Mouse (Mus musculus) stomach, postnatal 0 days (tissue): ENCODE measurements around the gene Epb41l1. TPM values are rescaled to one million over a fixed set of nuclear protein-coding genes. Genes with fewer than 3 reads are reported as not detected.

Experiments used
- ATAC-seq: fragments of 200-750 bp; cut with Nextera tagmentation; 2 replicates; pipeline ENCODE4 v1.8.0; 2017; ENCODE audit not compliant: low FRiP score, low TSS enrichment
- DNase-seq: peaks from one replicate; pipeline ENCODE4 v3.0.0-alpha.2; 2016; ENCODE audit warnings: low spot score
- H3K27ac ChIP-seq: fragments of 300-500 bp; sonication (generic); replicated peaks from 2 replicates; pipeline ENCODE4 v1.5.1; 2014; ENCODE audit warnings: mild to moderate bottlenecking, control low read depth
- H3K27me3 ChIP-seq: fragments of 300-500 bp; sonication (generic); 2 replicates; pipeline ENCODE4 v1.6.1; 2014; ENCODE audit warnings: low read length; ENCODE audit not compliant: control insufficient read depth, insufficient read depth
- H3K36me3 ChIP-seq: fragments of 300-500 bp; sonication (generic); 2 replicates; pipeline ENCODE4 v1.6.1; 2014; ENCODE audit warnings: low read length, mixed read lengths; ENCODE audit not compliant: control insufficient read depth, insufficient read depth
- H3K4me1 ChIP-seq: fragments of 300-500 bp; sonication (generic); replicated peaks from 2 replicates; pipeline ENCODE4 v1.6.1; 2014; ENCODE audit warnings: antibody characterized with exemption; ENCODE audit not compliant: control insufficient read depth, insufficient read depth
- H3K4me2 ChIP-seq: fragments of 300-500 bp; sonication (generic); replicated peaks from 2 replicates; pipeline ENCODE4 v1.6.1; 2014; ENCODE audit warnings: low read depth, mild to moderate bottlenecking, control low read depth, moderate library complexity
- H3K4me3 ChIP-seq: fragments of 300-500 bp; sonication (generic); 2 replicates; pipeline ENCODE4 v1.5.1; 2014; ENCODE audit warnings: low read depth, low read length, control low read depth
- H3K9ac ChIP-seq: fragments of 300-500 bp; sonication (generic); 2 replicates; pipeline ENCODE4 v1.6.1; 2014; ENCODE audit warnings: mild to moderate bottlenecking, low read length, control low read depth, mixed read lengths
- H3K9me3 ChIP-seq: fragments of 300-500 bp; sonication (generic); 2 replicates; pipeline ENCODE4 v1.6.1; 2016; ENCODE audit warnings: low read length; ENCODE audit not compliant: control insufficient read depth
- CTCF ChIP-seq: IDR thresholded peaks from 2 replicates; pipeline ENCODE4 v1.5.1; 2016; ENCODE audit warnings: antibody characterized with exemption, low read depth, mild to moderate bottlenecking, moderate library complexity
- EP300 ChIP-seq: optimal IDR thresholded peaks from 2 replicates; pipeline ENCODE3; 2016; ENCODE audit warnings: antibody characterized with exemption
- WGBS: fragments of 180-500 bp; shearing (Covaris S2); extraction: QIAGEN DNeasy Blood & Tissue Kit; methylation state at CpG from one replicate; pipeline ENCODE4 v1.1.7; 2014; 5-methylcytosine and 5-hydroxymethylcytosine counted together
- polyA plus RNA-seq: library from polyadenylated mRNA; unstranded; fragments of >200 nt; fragmentation: Nextera tagmentation; extraction: Ambion mirVana; gene quantifications from 2 replicates; pipeline ENCODE4 v1.2.1, GENCODE M21; 2015

The Epb41l1 gene
- polyA plus RNA-seq, 1 experiment from 2014 or later, result 1.7 TPM

DNA sequence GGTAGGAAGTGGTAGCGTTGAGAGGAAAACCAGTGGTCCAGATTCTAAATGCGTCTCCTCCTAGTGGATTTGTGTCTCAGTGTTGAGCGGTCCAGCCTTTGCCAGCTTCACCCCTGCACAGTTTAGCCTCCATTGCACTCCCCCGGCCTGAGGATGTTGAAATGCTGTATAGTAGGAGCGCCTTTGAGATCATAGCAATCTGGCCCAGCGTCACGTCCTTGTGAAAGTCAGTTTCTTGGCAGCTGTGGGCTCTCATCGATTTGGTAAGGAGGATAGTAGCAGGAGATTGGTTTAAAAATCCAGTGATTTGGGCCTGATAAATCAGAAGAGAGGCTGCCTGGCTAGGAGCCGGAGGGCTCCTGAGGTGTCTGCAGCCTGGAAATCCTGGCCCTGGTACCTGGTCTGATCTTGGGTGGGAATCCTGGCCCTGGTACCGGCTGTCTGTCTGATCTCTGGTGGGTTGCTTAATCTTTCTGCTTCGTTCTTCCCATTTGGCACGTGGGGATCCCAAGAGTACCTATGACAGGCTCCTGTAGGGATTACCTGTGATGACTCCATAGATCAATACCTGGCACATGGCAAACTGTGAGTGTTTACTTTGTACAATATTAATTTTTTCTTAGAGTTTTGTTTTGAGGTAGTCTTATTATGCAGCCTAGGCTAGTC lies 65.5 kb downstream of the Epb41l1 start:
- H3K36me3 ChIP-seq, result no peaks in the 10 kb centered on the region
- no peaks in the 10 kb centered on the region for H3K27me3 ChIP-seq
- ATAC-seq, result no peak
- no peak overlapping the region for H3K27ac ChIP-seq
- H3K4me1 ChIP-seq, result no peaks in the 10 kb centered on the region; the same call in 1 of the 2 replicates
- no peaks in the 10 kb centered on the region for H3K9me3 ChIP-seq
- no peak overlapping the region for H3K4me2 ChIP-seq
- TF ChIP-seq CTCF, result no peak
- no peak for TF ChIP-seq EP300
- WGBS, result 83% methylated on average over 12 of the region's 12 CpGs
- no peak for DNase-seq
- no peak overlapping the region for H3K4me3 ChIP-seq
- no peak overlapping the region for H3K9ac ChIP-seq

DNA sequence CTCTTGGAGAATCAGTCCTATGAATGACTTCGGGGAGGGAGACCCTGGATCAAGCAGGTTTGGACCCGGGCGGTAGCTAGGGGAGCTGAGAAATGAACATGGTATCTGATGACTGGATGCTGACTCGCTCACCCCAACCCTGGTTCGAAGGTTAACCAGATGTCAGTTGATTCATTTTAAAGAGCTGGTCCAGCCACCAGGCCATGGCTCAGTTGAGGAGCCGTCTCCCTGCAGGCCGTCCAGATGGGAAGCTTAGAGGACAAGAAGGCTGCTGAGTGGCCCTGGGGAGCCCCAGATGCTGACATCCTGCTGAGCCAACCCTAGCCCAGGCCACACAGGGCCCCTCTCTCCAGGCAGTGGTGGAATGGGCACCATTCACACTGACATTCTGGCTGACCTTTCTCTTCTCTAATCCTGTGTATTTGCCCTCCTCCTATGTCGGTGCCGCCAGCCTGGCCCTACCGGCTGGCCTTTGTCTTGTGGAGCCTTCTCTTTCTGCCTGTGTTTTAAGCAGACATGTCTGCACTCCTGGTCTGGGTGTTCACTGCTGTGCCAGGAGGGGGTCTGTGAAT lies 67.0 kb downstream of the Epb41l1 start:
- H3K4me3 ChIP-seq, result no peak overlapping the region
- DNase-seq, result no peak
- TF ChIP-seq CTCF, result no peak
- TF ChIP-seq EP300, result no peak

GRCm38 (mm10) chr2:156488166-156488814 lies 67.6 kb downstream of the Epb41l1 start:
- Histone ChIP-seq H3K27me3 (no peaks in the 10 kb centered on the region), H3K36me3 (no peaks in the 10 kb centered on the region), H3K4me2 (no peak overlapping the region), H3K4me1 (no peaks in the 10 kb centered on the region; the same call in 1 of the 2 replicates), H3K9me3 (no peaks in the 10 kb centered on the region), H3K4me3 (no peak overlapping the region), H3K27ac (no peak overlapping the region), H3K9ac (no peak overlapping the region)
- ATAC-seq (no peak), DNase-seq (no peak)
- 83% methylated on average over 8 of the region's 8 CpGs for WGBS
- TF ChIP-seq EP300 (no peak), CTCF (no peak)

More for the DNA sequence above, 67.0 kb downstream of the Epb41l1 start:
- Histone ChIP-seq H3K4me2 (no peak overlapping the region), H3K27ac (no peak overlapping the region), H3K9me3 (no peaks in the 10 kb centered on the region), H3K9ac (no peak overlapping the region), H3K27me3 (no peaks in the 10 kb centered on the region), H3K36me3 (no peaks in the 10 kb centered on the region), H3K4me1 (no peaks in the 10 kb centered on the region; the same call in 1 of the 2 replicates)
- WGBS, result 71% methylated on average over 10 of the region's 10 CpGs
- no peak for ATAC-seq

DNA sequence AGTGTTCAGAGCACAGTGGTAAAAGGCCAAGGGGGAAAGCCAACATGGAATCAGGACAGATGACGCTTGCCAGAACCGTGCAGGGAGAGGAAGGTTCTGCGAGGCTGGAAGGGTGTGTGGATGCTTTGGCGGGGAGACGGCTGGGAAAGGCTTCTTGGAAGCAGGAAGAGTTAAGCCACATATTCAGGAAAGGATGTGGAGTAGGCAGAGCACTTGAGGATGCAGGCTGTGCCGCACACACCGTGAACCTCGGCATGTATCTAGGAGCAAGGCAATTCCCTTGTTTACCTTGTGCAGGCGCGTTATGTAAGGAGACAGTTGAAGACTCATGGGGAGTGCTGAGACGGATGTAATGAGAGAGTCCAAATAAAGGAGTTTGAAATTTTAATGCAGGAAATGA lies 69.5 kb downstream of the Epb41l1 start:
- Histone ChIP-seq H3K36me3 (peaks cover 2% of the 10 kb centered on the region; the same call in 1 of the 2 replicates), H3K9ac (no peak overlapping the region), H3K4me1 (no peaks in the 10 kb centered on the region; the same call in 1 of the 2 replicates), H3K9me3 (no peaks in the 10 kb centered on the region), H3K4me2 (no peak overlapping the region), H3K4me3 (no peak overlapping the region), H3K27ac (no peak overlapping the region), H3K27me3 (no peaks in the 10 kb centered on the region)
- 31% methylated on average over 11 of the region's 11 CpGs for WGBS
- TF ChIP-seq EP300 (no peak), CTCF (no peak)
- ATAC-seq (no peak), DNase-seq (no peak)

GRCm38 (mm10) chr2:156491796-156492195 lies 71.1 kb downstream of the Epb41l1 start:
- Histone ChIP-seq H3K36me3 (peaks cover 2% of the 10 kb centered on the region; the same call in 1 of the 2 replicates), H3K4me2 (no peak overlapping the region), H3K4me3 (no peak overlapping the region), H3K4me1 (no peaks in the 10 kb centered on the region; the same call in 1 of the 2 replicates), H3K9ac (no peak overlapping the region), H3K27me3 (no peaks in the 10 kb centered on the region), H3K9me3 (no peaks in the 10 kb centered on the region), H3K27ac (no peak overlapping the region)
- 65% methylated on average over 5 of the region's 5 CpGs for WGBS
- TF ChIP-seq CTCF, result no peak
- no peak for TF ChIP-seq EP300
- no peak for ATAC-seq
- no peak for DNase-seq

GRCm38 (mm10) chr2:156493766-156494165 lies 73.1 kb downstream of the Epb41l1 start:
- no peak for DNase-seq
- TF ChIP-seq CTCF (no peak), EP300 (no peak)
- WGBS, result 51% methylated on average over 9 of the region's 9 CpGs
- H3K4me1 ChIP-seq, result no peaks in the 10 kb centered on the region
- no peak overlapping the region for H3K27ac ChIP-seq
- H3K36me3 ChIP-seq, result peaks cover 2% of the 10 kb centered on the region; the same call in 1 of the 2 replicates
- H3K4me3 ChIP-seq, result no peak overlapping the region
- H3K4me2 ChIP-seq, result no peak overlapping the region
- no peaks in the 10 kb centered on the region for H3K9me3 ChIP-seq
- no peaks in the 10 kb centered on the region for H3K27me3 ChIP-seq
- no peak overlapping the region for H3K9ac ChIP-seq
- no peak for ATAC-seq
